Mouse (Mus musculus): ENCODE results near the gene B9d2.
"Not testable (repeated sequence)": the region's sequence is repeated elsewhere in the genome, so short reads cannot be mapped to it uniquely, and the experiment has no call there.

The B9d2 gene

DNA sequence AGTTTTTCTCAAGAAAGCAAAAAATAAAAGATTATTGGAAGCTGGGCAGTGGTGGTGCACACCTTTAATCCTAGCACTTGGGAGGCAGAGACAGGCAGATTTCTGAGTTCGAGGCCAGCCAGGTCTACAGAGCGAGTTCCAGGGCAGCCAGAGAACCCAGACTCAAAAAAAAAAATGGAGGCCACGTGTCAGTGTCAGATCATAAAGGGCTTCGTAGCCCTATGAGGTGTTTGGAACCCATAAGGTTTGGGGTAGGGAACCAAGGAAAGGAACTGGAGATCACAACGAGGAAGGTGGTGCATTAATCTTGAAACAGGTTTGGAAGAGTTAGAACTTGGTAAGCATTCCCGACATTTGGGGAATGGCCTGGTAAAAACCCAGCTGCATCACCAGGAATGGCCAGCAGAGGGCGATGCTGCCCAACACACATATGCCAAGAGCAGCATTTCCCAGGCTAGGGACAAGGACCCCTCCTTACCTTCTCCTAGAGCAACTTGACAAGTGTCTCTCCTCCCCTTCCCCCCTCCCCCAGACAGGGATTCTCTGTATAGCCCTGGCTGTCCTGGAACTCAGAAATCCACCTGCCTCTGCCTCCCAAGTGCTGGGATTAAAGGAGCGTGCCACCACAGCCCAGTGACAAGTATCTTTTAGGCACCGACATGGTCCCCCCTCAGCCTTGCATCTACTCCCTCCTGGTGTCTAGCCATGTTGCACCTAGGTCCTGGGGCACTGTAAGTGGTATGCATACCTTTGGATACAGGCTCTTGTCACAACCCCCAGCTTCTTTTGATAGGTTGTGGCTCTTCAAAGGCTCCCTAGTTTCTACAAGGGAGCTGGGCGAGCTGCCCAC, 39.4 kb downstream of the B9d2 start:
- H3K4me1 ChIP-seq (replicated peaks; ENCODE audit: low read depth, low read length), result peaks cover 57% of the 10 kb centered on the region
- H3K4me3 ChIP-seq (replicated peaks; ENCODE audit: low read length), result peak overlapping the region; percentile 87

DNA sequence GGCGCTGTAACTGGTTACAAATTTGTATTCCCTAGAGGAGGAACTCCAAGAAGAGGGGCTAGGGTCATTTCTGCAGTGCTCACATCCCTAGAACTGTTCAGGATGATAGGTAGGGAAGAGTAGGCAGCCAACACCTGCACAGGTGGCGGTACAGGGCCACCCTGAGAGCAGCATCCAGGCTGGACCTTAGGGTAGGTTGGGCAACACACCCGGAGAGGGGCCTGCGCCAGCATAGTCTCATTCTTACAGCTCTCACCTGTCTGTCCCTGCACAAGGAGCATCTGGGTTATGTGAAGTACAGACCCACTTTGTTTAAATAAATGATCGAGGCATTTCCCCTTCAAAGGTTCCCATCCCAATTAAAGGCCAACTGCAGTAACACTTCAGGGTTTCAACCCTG, 40.2 kb downstream of the B9d2 start:
- H3K27me3 ChIP-seq (ENCODE audit: insufficient read depth, low read length), result no peaks in the 10 kb centered on the region
- TF ChIP-seq CTCF (conservative IDR thresholded peaks at IDR 0.05; ENCODE audit: low read length) (no peak), POU5F1 (IDR thresholded peaks at IDR 0.05; ENCODE audit: borderline replicate concordance, low read length) (no peak), NANOG (IDR thresholded peaks at IDR 0.05; ENCODE audit: borderline replicate concordance, low read length) (no peak)

More for the DNA sequence above, 39.4 kb downstream of the B9d2 start:
- peaks cover 79% of the 10 kb centered on the region for H3K36me3 ChIP-seq (ENCODE audit: insufficient read depth, low read length)
- no peak for TF ChIP-seq NANOG (IDR thresholded peaks at IDR 0.05; ENCODE audit: borderline replicate concordance, low read length)
- TF ChIP-seq CTCF (conservative IDR thresholded peaks at IDR 0.05; ENCODE audit: low read length), result peak; percentile 94
- H3K27me3 ChIP-seq (ENCODE audit: insufficient read depth, low read length), result no peaks in the 10 kb centered on the region
- no peaks in the 10 kb centered on the region for H3K9me3 ChIP-seq (ENCODE audit: low read length)

GRCm38 (mm10) chr7:25721776-25722175, 41.2 kb downstream of the B9d2 start:
- Histone ChIP-seq H3K4me1 (replicated peaks; ENCODE audit: low read depth, low read length) (peaks cover 50% of the 10 kb centered on the region), H3K36me3 (ENCODE audit: insufficient read depth, low read length) (peaks cover 79% of the 10 kb centered on the region)
- not testable (repeated sequence) for H3K27me3 ChIP-seq (ENCODE audit: insufficient read depth, low read length); H3K9me3 ChIP-seq (ENCODE audit: low read length); H3K4me3 ChIP-seq (replicated peaks; ENCODE audit: low read length)

More for the DNA sequence above, 40.2 kb downstream of the B9d2 start:
- H3K36me3 ChIP-seq (ENCODE audit: insufficient read depth, low read length), result peaks cover 79% of the 10 kb centered on the region
- no peak overlapping the region for H3K4me3 ChIP-seq (replicated peaks; ENCODE audit: low read length)
- peaks cover 49% of the 10 kb centered on the region for H3K4me1 ChIP-seq (replicated peaks; ENCODE audit: low read depth, low read length)
- no peaks in the 10 kb centered on the region for H3K9me3 ChIP-seq (ENCODE audit: low read length)

DNA sequence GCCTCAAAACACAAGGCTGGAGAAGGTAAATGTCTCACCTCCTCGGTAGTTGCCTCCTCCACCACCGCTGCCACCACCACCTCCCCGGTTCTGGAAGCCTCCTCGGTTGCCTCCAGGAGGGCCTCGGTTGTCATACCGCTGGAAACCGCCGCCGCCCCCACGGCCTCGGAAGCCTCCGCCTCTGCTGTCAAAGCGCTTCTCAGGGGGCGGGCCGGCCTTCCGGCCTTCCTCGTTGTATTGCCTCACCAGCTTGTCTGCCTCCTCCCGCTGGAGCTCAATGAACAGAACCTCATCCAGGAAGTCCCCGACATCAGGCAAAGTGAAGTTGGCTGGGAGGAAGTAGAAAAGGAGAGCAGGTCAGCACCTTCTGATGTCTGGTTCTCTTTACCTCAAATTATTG, 45.3 kb downstream of the B9d2 start:
- Histone ChIP-seq H3K9me3 (ENCODE audit: low read length) (no peaks in the 10 kb centered on the region), H3K27me3 (ENCODE audit: insufficient read depth, low read length) (no peaks in the 10 kb centered on the region), H3K4me3 (replicated peaks; ENCODE audit: low read length) (no peak overlapping the region), H3K4me1 (replicated peaks; ENCODE audit: low read depth, low read length) (peaks cover 51% of the 10 kb centered on the region), H3K36me3 (ENCODE audit: insufficient read depth, low read length) (peaks cover 99% of the 10 kb centered on the region)
- TF ChIP-seq CTCF (conservative IDR thresholded peaks at IDR 0.05; ENCODE audit: low read length) (no peak), NANOG (IDR thresholded peaks at IDR 0.05; ENCODE audit: borderline replicate concordance, low read length) (no peak), POU5F1 (IDR thresholded peaks at IDR 0.05; ENCODE audit: borderline replicate concordance, low read length) (no peak)

GRCm38 (mm10) chr7:25727800-25728199, 47.2 kb downstream of the B9d2 start:
- H3K27me3 ChIP-seq (ENCODE audit: insufficient read depth, low read length), result no peaks in the 10 kb centered on the region
- peaks cover 99% of the 10 kb centered on the region for H3K36me3 ChIP-seq (ENCODE audit: insufficient read depth, low read length)
- TF ChIP-seq CTCF (conservative IDR thresholded peaks at IDR 0.05; ENCODE audit: low read length), result no peak
- TF ChIP-seq NANOG (IDR thresholded peaks at IDR 0.05; ENCODE audit: borderline replicate concordance, low read length), result no peak
- no peak for TF ChIP-seq POU5F1 (IDR thresholded peaks at IDR 0.05; ENCODE audit: borderline replicate concordance, low read length)

DNA sequence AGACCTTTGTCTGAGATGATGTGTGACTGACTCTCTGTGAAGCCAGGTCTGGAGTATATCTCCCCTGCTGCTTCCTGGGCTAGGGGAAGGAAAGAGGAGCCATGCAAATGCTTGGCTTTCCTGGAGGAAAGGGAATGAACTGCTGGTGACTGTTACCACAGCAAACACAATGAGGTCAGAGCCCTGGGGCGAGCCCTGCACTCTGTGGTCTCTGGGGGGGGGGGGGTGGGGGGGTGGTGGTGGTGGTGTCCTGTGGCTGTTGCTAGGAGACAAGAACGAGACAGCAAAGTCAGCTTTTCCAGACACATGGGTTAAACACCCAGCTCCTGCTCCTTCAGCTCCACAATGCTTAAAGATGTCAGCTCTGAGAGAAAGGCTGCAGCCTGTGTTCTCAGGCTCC, 48.8 kb downstream of the B9d2 start:
- H3K36me3 ChIP-seq (ENCODE audit: insufficient read depth, low read length), result peaks cover 99% of the 10 kb centered on the region
- TF ChIP-seq POU5F1 (IDR thresholded peaks at IDR 0.05; ENCODE audit: borderline replicate concordance, low read length), result no peak
- no peak for TF ChIP-seq CTCF (conservative IDR thresholded peaks at IDR 0.05; ENCODE audit: low read length)
- TF ChIP-seq NANOG (IDR thresholded peaks at IDR 0.05; ENCODE audit: borderline replicate concordance, low read length), result no peak
- no peak overlapping the region for H3K4me3 ChIP-seq (replicated peaks; ENCODE audit: low read length)
- peaks cover 59% of the 10 kb centered on the region for H3K4me1 ChIP-seq (replicated peaks; ENCODE audit: low read depth, low read length)
- H3K27me3 ChIP-seq (ENCODE audit: insufficient read depth, low read length), result no peaks in the 10 kb centered on the region
- H3K9me3 ChIP-seq (ENCODE audit: low read length), result no peaks in the 10 kb centered on the region

More at GRCm38 (mm10) chr7:25727800-25728199, 47.2 kb downstream of the B9d2 start:
- Histone ChIP-seq H3K9me3 (ENCODE audit: low read length) (no peaks in the 10 kb centered on the region), H3K4me3 (replicated peaks; ENCODE audit: low read length) (no peak overlapping the region), H3K4me1 (replicated peaks; ENCODE audit: low read depth, low read length) (peaks cover 53% of the 10 kb centered on the region)

- Histone ChIP-seq H3K27me3 (ENCODE audit: insufficient read depth, low read length) (no peaks in the 10 kb centered on the region), H3K9me3 (ENCODE audit: low read length) (no peaks in the 10 kb centered on the region), H3K36me3 (ENCODE audit: insufficient read depth, low read length) (peaks cover 99% of the 10 kb centered on the region), H3K4me1 (replicated peaks; ENCODE audit: low read depth, low read length) (peaks cover 64% of the 10 kb centered on the region), H3K4me3 (replicated peaks; ENCODE audit: low read length) (no peak overlapping the region)
- TF ChIP-seq NANOG (IDR thresholded peaks at IDR 0.05; ENCODE audit: borderline replicate concordance, low read length), result no peak
- TF ChIP-seq CTCF (conservative IDR thresholded peaks at IDR 0.05; ENCODE audit: low read length), result no peak
These were observed 49.3 kb downstream of the B9d2 start for GRCm38 (mm10) chr7:25729862-25730261.

DNA sequence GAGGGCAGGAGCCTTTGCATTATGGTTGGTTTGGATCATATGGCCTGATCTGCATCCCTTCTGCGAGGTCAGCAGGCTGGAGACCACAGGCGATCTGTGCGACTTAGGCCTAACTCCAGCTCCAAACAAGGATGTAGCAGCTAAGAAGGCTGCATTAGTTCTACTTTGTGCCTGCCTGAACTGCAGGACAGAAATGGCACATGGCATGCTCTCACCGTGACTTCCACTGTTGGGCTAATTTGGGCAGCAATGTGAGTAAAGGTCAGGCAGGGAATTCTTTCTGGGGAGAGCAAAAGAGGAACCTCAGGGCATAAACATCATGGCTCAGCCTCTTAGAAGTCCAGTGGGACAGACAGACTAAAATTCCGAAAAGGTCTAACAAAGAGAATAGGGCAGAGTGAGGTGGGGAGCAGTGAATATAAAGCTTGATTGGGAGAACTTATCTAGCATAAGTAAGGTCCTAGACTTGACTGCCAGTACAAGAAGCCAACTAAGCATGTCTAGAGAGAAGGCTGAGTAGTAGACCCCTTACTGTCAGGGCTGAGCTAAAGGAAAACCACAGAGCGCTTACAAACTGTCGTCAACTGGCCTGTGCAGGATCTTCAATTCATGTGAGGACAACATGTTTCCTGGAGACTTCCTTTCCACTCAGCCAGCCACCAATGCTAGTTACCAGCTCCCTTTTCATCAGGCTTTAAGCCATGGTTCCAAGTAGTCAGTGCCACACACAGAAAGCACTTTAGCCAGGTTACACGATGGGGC, 50.9 kb downstream of the B9d2 start:
- Histone ChIP-seq H3K36me3 (ENCODE audit: insufficient read depth, low read length) (peaks cover 99% of the 10 kb centered on the region), H3K4me1 (replicated peaks; ENCODE audit: low read depth, low read length) (peaks cover 60% of the 10 kb centered on the region), H3K9me3 (ENCODE audit: low read length) (no peaks in the 10 kb centered on the region), H3K27me3 (ENCODE audit: insufficient read depth, low read length) (no peaks in the 10 kb centered on the region), H3K4me3 (replicated peaks; ENCODE audit: low read length) (no peak overlapping the region)
- TF ChIP-seq CTCF (conservative IDR thresholded peaks at IDR 0.05; ENCODE audit: low read length) (no peak), NANOG (IDR thresholded peaks at IDR 0.05; ENCODE audit: borderline replicate concordance, low read length) (no peak), POU5F1 (IDR thresholded peaks at IDR 0.05; ENCODE audit: borderline replicate concordance, low read length) (no peak)

Measured in E14TG2a.4 (cell line).